Mouse (Mus musculus) C2C12 (cell line): Measurements from ENCODE around the gene Atxn7l3. TPM values are rescaled to one million over a fixed set of nuclear protein-coding genes. Genes with fewer than 3 reads are reported as not detected.

ENCODE experiments used
- H3K27me3 ChIP-seq: one replicate; pipeline ENCODE4 v1.6.1; 2011; ENCODE audit not compliant: control insufficient read depth, insufficient read depth, insufficient read length
- H3K36me3 ChIP-seq: one replicate; pipeline ENCODE4 v1.6.1; 2011; ENCODE audit not compliant: control insufficient read depth, insufficient read depth
- H3K4me3 ChIP-seq: one replicate; pipeline ENCODE4 v1.5.1; 2011; ENCODE audit warnings: mild to moderate bottlenecking, control low read depth; ENCODE audit not compliant: poor library complexity, insufficient read depth, severe bottlenecking
- H3K79me2 ChIP-seq: one replicate; pipeline ENCODE4 v1.6.1; 2011; ENCODE audit not compliant: control insufficient read depth, insufficient read depth
- H3K79me3 ChIP-seq: one replicate; pipeline ENCODE4 v1.6.1; 2011; ENCODE audit warnings: low read depth, control low read depth
- H3ac ChIP-seq: one replicate; pipeline ENCODE3; 2011; ENCODE audit warnings: low read depth; ENCODE audit not compliant: control insufficient read depth, insufficient read length
- CEBPB ChIP-seq: IDR thresholded peaks from one replicate; pipeline ENCODE4 v1.6.1; 2011; ENCODE audit warnings: low read depth, mild to moderate bottlenecking, control low read depth, moderate library complexity
- CTCF ChIP-seq: IDR thresholded peaks from one replicate; pipeline ENCODE4 v1.5.1; 2011; ENCODE audit not compliant: control insufficient read depth, insufficient read depth, insufficient read length
- FOSL1 ChIP-seq: IDR thresholded peaks from one replicate; pipeline ENCODE4 v1.8.0; 2011; ENCODE audit warnings: mild to moderate bottlenecking, low read length; ENCODE audit not compliant: poor library complexity, insufficient read depth, severe bottlenecking
- MAX ChIP-seq: IDR thresholded peaks from one replicate; pipeline ENCODE4 v1.6.1; 2011; ENCODE audit warnings: mild to moderate bottlenecking, control low read depth
- MYOD1 ChIP-seq: IDR thresholded peaks from one replicate; pipeline ENCODE4 v1.6.1; 2011; ENCODE audit warnings: low read depth; ENCODE audit not compliant: control insufficient read depth, insufficient read length
- MYOG ChIP-seq: IDR thresholded peaks from one replicate; pipeline ENCODE4 v1.6.1; 2011; ENCODE audit not compliant: control insufficient read depth, insufficient read length; ENCODE audit errors: extremely low read depth
- USF1 ChIP-seq: IDR thresholded peaks from one replicate; pipeline ENCODE4 v1.6.1; 2011; ENCODE audit warnings: low read depth, mild to moderate bottlenecking, control low read depth, moderate library complexity
- polyA plus RNA-seq: library from polyadenylated mRNA; unstranded; fragments of >200 nt; fragmentation: generic; extraction: Trizol; gene quantifications from one replicate; pipeline ENCODE4 v1.2.1, GENCODE M21; 2012; ENCODE audit warnings: missing spikeins

The Atxn7l3 gene
- polyA plus RNA-seq, 1 experiment = 33.9 TPM

GRCm38 (mm10) chr11:102290141-102290540 is 6.3 kb downstream of the Atxn7l3 start:
- no peaks in the 10 kb centered on the region for H3K27me3 ChIP-seq
- no peak overlapping the region for H3K4me3 ChIP-seq
- H3K36me3 ChIP-seq = peaks cover 61% of the 10 kb centered on the region
- TF ChIP-seq USF1 (no peak), CEBPB (no peak), MAX (no peak), CTCF (no peak), MYOD1 (no peak), MYOG (no peak), FOSL1 (no peak)
- peaks cover 35% of the 10 kb centered on the region for H3K79me2 ChIP-seq
- peaks cover 18% of the 10 kb centered on the region for H3K79me3 ChIP-seq
- no peak overlapping the region for H3ac ChIP-seq

GRCm38 (mm10) chr11:102289511-102290100 is 6.8 kb downstream of the Atxn7l3 start:
- Histone ChIP-seq H3K36me3 (peaks cover 58% of the 10 kb centered on the region), H3K79me3 (peaks cover 13% of the 10 kb centered on the region), H3K79me2 (peaks cover 31% of the 10 kb centered on the region), H3K27me3 (no peaks in the 10 kb centered on the region), H3K4me3 (no peak overlapping the region), H3ac (no peak overlapping the region)
- no peak for TF ChIP-seq USF1
- TF ChIP-seq MYOD1 = no peak
- TF ChIP-seq CTCF = no peak
- TF ChIP-seq MYOG = no peak
- TF ChIP-seq FOSL1 = no peak
- no peak for TF ChIP-seq MAX
- no peak for TF ChIP-seq CEBPB

GRCm38 (mm10) chr11:102288913-102289312 is 7.5 kb downstream of the Atxn7l3 start:
- peaks cover 24% of the 10 kb centered on the region for H3K79me2 ChIP-seq
- H3K4me3 ChIP-seq = no peak overlapping the region
- H3K27me3 ChIP-seq = no peaks in the 10 kb centered on the region
- no peak for TF ChIP-seq FOSL1
- TF ChIP-seq MAX = no peak
- TF ChIP-seq CTCF = no peak
- TF ChIP-seq MYOG = no peak
- no peak for TF ChIP-seq USF1
- TF ChIP-seq MYOD1 = no peak
- no peak for TF ChIP-seq CEBPB
- H3K36me3 ChIP-seq = peaks cover 51% of the 10 kb centered on the region
- H3K79me3 ChIP-seq = peaks cover 6% of the 10 kb centered on the region
- no peak overlapping the region for H3ac ChIP-seq

GRCm38 (mm10) chr11:102288027-102288804 is 8.2 kb downstream of the Atxn7l3 start:
- Histone ChIP-seq H3K79me3 (no peaks in the 10 kb centered on the region), H3ac (no peak overlapping the region), H3K79me2 (peaks cover 20% of the 10 kb centered on the region), H3K4me3 (no peak overlapping the region), H3K27me3 (no peaks in the 10 kb centered on the region), H3K36me3 (peaks cover 45% of the 10 kb centered on the region)
- TF ChIP-seq MYOD1 = no peak
- no peak for TF ChIP-seq CEBPB
- no peak for TF ChIP-seq FOSL1
- no peak for TF ChIP-seq MAX
- TF ChIP-seq CTCF = no peak
- TF ChIP-seq MYOG = no peak
- no peak for TF ChIP-seq USF1

GRCm38 (mm10) chr11:102287485-102287884 is 8.9 kb downstream of the Atxn7l3 start:
- TF ChIP-seq FOSL1 (no peak), CTCF (no peak), MYOG (no peak), USF1 (no peak), CEBPB (no peak), MAX (no peak), MYOD1 (no peak)
- no peaks in the 10 kb centered on the region for H3K27me3 ChIP-seq
- no peak overlapping the region for H3K4me3 ChIP-seq
- H3K79me3 ChIP-seq = no peaks in the 10 kb centered on the region
- peaks cover 20% of the 10 kb centered on the region for H3K79me2 ChIP-seq
- no peak overlapping the region for H3ac ChIP-seq
- peaks cover 45% of the 10 kb centered on the region for H3K36me3 ChIP-seq
